ENCODE assay signal across 11 mouse cellular contexts in the genomic region with DNA sequence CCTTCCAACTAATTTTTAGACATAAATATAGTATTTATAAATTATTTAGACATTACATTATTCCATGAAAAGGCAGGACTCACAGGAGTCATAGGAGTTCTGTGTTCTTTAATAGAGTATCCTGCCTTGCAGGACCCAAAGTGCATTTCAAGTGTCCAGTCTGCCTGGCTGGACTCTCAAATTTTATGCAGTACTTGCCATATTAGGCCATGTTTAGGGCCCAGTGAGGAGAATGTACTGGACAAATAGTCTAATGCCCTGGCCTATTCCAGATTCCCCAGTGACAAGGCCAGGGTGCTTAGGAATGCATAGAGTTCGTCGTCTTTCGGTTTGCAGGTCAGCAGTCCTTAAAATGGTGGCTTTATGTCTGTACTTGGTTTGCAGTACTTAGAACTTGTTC. TPM values are rescaled to one million over a fixed set of nuclear protein-coding genes. Genes with fewer than 3 reads are reported as not detected.
DNase-seq lines count a peak whose midpoint lies in the region; ATAC-seq and TF ChIP-seq lines count a peak whose summit lies in the region.
"Had no signal": no experiment of that assay in that cellular context is flagged by ENCODE, and none has a peak within 500 bp of the region (broad histone marks: within the 10 kb centered on the region; RNA-seq: fewer than 3 reads in every experiment).

No protein-coding gene starts in this region.

- H3K9ac ChIP-seq in heart, postnatal 0 days (replicated peaks; ENCODE audit: low read depth, low read length) = no peak overlapping the region
- H3K9ac ChIP-seq in lung, embryonic 15.5 days = no peak overlapping the region
- H3K9ac ChIP-seq in embryonic facial prominence, embryonic 14.5 days (ENCODE audit: low read depth, low read length) = no peak overlapping the region; the same call in 1 of the 2 replicates
- no peak overlapping the region for H3K9ac ChIP-seq in intestine, postnatal 0 days (ENCODE audit: low read depth, low read length)
- H3K9ac ChIP-seq: liver, embryonic 13.5 days had no signal

- no peaks in the 10 kb centered on the region for H3K27me3 ChIP-seq in heart, postnatal 0 days (ENCODE audit: control insufficient read depth, insufficient read depth, low read length)
- H3K27me3 ChIP-seq in lung, embryonic 15.5 days = no peaks in the 10 kb centered on the region
- no peaks in the 10 kb centered on the region for H3K27me3 ChIP-seq in embryonic facial prominence, embryonic 14.5 days (replicated peaks; ENCODE audit: control insufficient read depth, insufficient read depth, low read length)
- no peaks in the 10 kb centered on the region for H3K27me3 ChIP-seq in intestine, postnatal 0 days (replicated peaks; ENCODE audit: control insufficient read depth, insufficient read depth, low read length)
- H3K27me3 ChIP-seq: liver, embryonic 13.5 days; midbrain, embryonic 12.5 days; neural tube, embryonic 13.5 days had no signal

- ATAC-seq in heart, postnatal 0 days (ENCODE audit: insufficient read depth, low read depth) = no peak
- no peak for ATAC-seq in lung, embryonic 15.5 days (ENCODE audit: borderline replicate concordance, extremely low read depth, low FRiP score, low TSS enrichment)
- no peak for ATAC-seq in embryonic facial prominence, embryonic 14.5 days (ENCODE audit: low read depth)
- ATAC-seq in intestine, postnatal 0 days = no peak

- intact Hi-C loops in left cerebral cortex, postnatal 4 days (cut with DNase I) = no loop called here

- no peak for TF ChIP-seq EP300 in heart, postnatal 0 days (IDR thresholded peaks at IDR 0.05; ENCODE audit: low read depth)

- no peak for DNase-seq in heart, postnatal 0 days (ENCODE audit: low spot score)
- DNase-seq in heart, adult 9 months (ENCODE audit: low spot score in 2 of 2) = no peak
- DNase-seq in lung, postnatal 25 days (ENCODE audit: low spot score) = no peak
- no peak for DNase-seq in embryonic facial prominence, embryonic 14.5 days (ENCODE audit: low spot score)
- DNase-seq in left cerebral cortex, postnatal 4 days = no peak
- DNase-seq in spleen, postnatal 10 days (ENCODE audit: low spot score in 2 of 2) = no peak
- DNase-seq: liver, embryonic 13.5 days had no signal

- peaks cover 13% of the 10 kb centered on the region; the same call in 1 of the 2 replicates for H3K4me1 ChIP-seq in heart, postnatal 0 days (ENCODE audit: control insufficient read depth, insufficient read depth)
- peaks cover 22% of the 10 kb centered on the region for H3K4me1 ChIP-seq in lung, embryonic 15.5 days
- peaks cover 19% of the 10 kb centered on the region for H3K4me1 ChIP-seq in embryonic facial prominence, embryonic 14.5 days (ENCODE audit: control insufficient read depth, insufficient read depth, low read length)
- no peaks in the 10 kb centered on the region for H3K4me1 ChIP-seq in intestine, postnatal 0 days (replicated peaks; ENCODE audit: control insufficient read depth, insufficient read depth, low read length)

- 97% methylated on average over 3 of the region's 3 CpGs for WGBS in heart, postnatal 0 days
- 98% methylated on average over 3 of the region's 3 CpGs for WGBS in lung, embryonic 15.5 days
- 96% methylated on average over 3 of the region's 3 CpGs for WGBS in embryonic facial prominence, embryonic 14.5 days
- WGBS in intestine, postnatal 0 days = 92% methylated on average over 3 of the region's 3 CpGs

- H3K9me3 ChIP-seq in heart, postnatal 0 days (replicated peaks; ENCODE audit: control insufficient read depth, low read length) = no peaks in the 10 kb centered on the region
- no peaks in the 10 kb centered on the region for H3K9me3 ChIP-seq in lung, embryonic 15.5 days
- no peaks in the 10 kb centered on the region for H3K9me3 ChIP-seq in embryonic facial prominence, embryonic 14.5 days (ENCODE audit: control insufficient read depth, low read length)
- no peaks in the 10 kb centered on the region for H3K9me3 ChIP-seq in intestine, postnatal 0 days (ENCODE audit: control insufficient read depth)
- H3K9me3 ChIP-seq: liver, embryonic 13.5 days; midbrain, embryonic 12.5 days had no signal

- TF ChIP-seq CTCF in heart, postnatal 0 days (IDR thresholded peaks at IDR 0.05; ENCODE audit: low read depth) = no peak
- TF ChIP-seq CTCF in intestine, postnatal 0 days (IDR thresholded peaks at IDR 0.05; ENCODE audit: low read depth) = no peak

- no peaks in the 10 kb centered on the region for H3K36me3 ChIP-seq in heart, postnatal 0 days (replicated peaks; ENCODE audit: control insufficient read depth, insufficient read depth, low read length)
- no peaks in the 10 kb centered on the region for H3K36me3 ChIP-seq in lung, embryonic 15.5 days
- no peaks in the 10 kb centered on the region for H3K36me3 ChIP-seq in embryonic facial prominence, embryonic 14.5 days (ENCODE audit: control insufficient read depth, insufficient read depth, low read length)
- peaks cover 10% of the 10 kb centered on the region; the same call in 1 of the 2 replicates for H3K36me3 ChIP-seq in intestine, postnatal 0 days (ENCODE audit: control insufficient read depth, insufficient read depth)
- H3K36me3 ChIP-seq: midbrain, embryonic 12.5 days; neural tube, embryonic 13.5 days had no signal

- no peak overlapping the region for H3K4me3 ChIP-seq in heart, postnatal 0 days (ENCODE audit: low read depth, low read length)
- H3K4me3 ChIP-seq in lung, embryonic 15.5 days = no peak overlapping the region
- H3K4me3 ChIP-seq in embryonic facial prominence, embryonic 14.5 days (ENCODE audit: low read depth, low read length) = no peak overlapping the region
- H3K4me3 ChIP-seq in intestine, postnatal 0 days (ENCODE audit: low read depth, low read length) = 0 out of 2 replicates have a peak overlapping the region, but pooled peaks have one; percentile 25
- H3K4me3 ChIP-seq: liver, embryonic 13.5 days had no signal

- peak overlapping the region; percentile 70; the same call in 1 of the 2 replicates for H3K4me2 ChIP-seq in heart, postnatal 0 days (ENCODE audit: low read depth, low read length)
- peak overlapping the region; percentile 67; the same call in 1 of the 2 replicates for H3K4me2 ChIP-seq in lung, embryonic 15.5 days
- peak overlapping the region; percentile 72; the same call in 1 of the 2 replicates for H3K4me2 ChIP-seq in embryonic facial prominence, embryonic 14.5 days (ENCODE audit: low read depth, low read length)
- peak overlapping the region; percentile 67 for H3K4me2 ChIP-seq in intestine, postnatal 0 days (replicated peaks; ENCODE audit: low read depth)

- no peak overlapping the region for H3K27ac ChIP-seq in heart, postnatal 0 days (ENCODE audit: low read depth)
- H3K27ac ChIP-seq in lung, embryonic 15.5 days = peak overlapping the region; percentile 85
- H3K27ac ChIP-seq in embryonic facial prominence, embryonic 14.5 days (replicated peaks; ENCODE audit: low read depth, low read length) = peak overlapping the region; percentile 87
- peak overlapping the region; percentile 90 for H3K27ac ChIP-seq in intestine, postnatal 0 days (ENCODE audit: low read depth, low read length)

RNA-seq across cellular contexts. Expression of a gene that starts 8.9 kb away (rescaled TPM):
- total RNA-seq in heart, postnatal 0 days (2014; rRNA removed; ENCODE audit: low replicate concordance) = 21.0 and 25.7 TPM in 2 replicates
- 16.0 and 16.6 TPM in 2 replicates for polyA plus RNA-seq in heart, postnatal 0 days (2015; fragmentation: Nextera tagmentation; extraction: Ambion mirVana)
- 28.2 and 29.5 TPM in 2 replicates for polyA plus RNA-seq in lung, embryonic 15.5 days (2015; fragmentation: Nextera tagmentation; extraction: Ambion mirVana)
- 37.5 and 40.9 TPM in 2 replicates for polyA plus RNA-seq in embryonic facial prominence, embryonic 14.5 days (2014; fragmentation: Nextera tagmentation; extraction: Ambion mirVana)
- polyA plus RNA-seq in intestine, postnatal 0 days (2015; fragmentation: Nextera tagmentation; extraction: Ambion mirVana) = 91.4 and 95.4 TPM in 2 replicates
- total RNA-seq in left cerebral cortex, postnatal 4 days (2021) = 10 to 100 TPM; 10.2 to 10.4 TPM
